Mouse (Mus musculus): ENCODE measurements around the gene Mrpl21. TPM values are rescaled to one million over a fixed set of nuclear protein-coding genes. Genes with fewer than 3 reads are reported as not detected.
A peak's percentile ranks its signal among the peaks of the same experiment; 100 is the strongest.

Mrpl21 gene
- polyA plus RNA-seq (2016; fragmentation: Nextera tagmentation; extraction: Ambion mirVana), result 114 and 118 TPM in 2 replicates

- no peaks in the 10 kb centered on the region for H3K27me3 ChIP-seq (ENCODE audit: insufficient read depth, poor library complexity, severe bottlenecking)
- WGBS, result under 1% methylated on average over 49 of the region's 49 CpGs
- H3K36me3 ChIP-seq, result peaks cover 57% of the 10 kb centered on the region
- DNase-seq (ENCODE audit: low spot score), result peak; percentile 96
- H3K4me3 ChIP-seq, result peak within 1 kb of the TSS; percentile 78
- peak within 1 kb of the TSS; percentile 88 for H3K27ac ChIP-seq
- H3K4me1 ChIP-seq, result peaks cover 15% of the 10 kb centered on the region
- H3K9me3 ChIP-seq, result no peaks in the 10 kb centered on the region
Observed at GRCm38 (mm10) chr19:3282572-3283467, at the start of gene Mrpl21, which contains the start of gene Ighmbp2. TSS of gene Mrpl21 (plus strand) at chr19:3282901. TSS of gene Ighmbp2 (minus strand) at chr19:3283017.

GRCm38 (mm10) chr19:3260016-3260415 lies 22.7 kb upstream of the Mrpl21 start:
- H3K9me3 ChIP-seq, result no peaks in the 10 kb centered on the region
- no peaks in the 10 kb centered on the region for H3K27me3 ChIP-seq (ENCODE audit: insufficient read depth, poor library complexity, severe bottlenecking)
- no peaks in the 10 kb centered on the region for H3K4me1 ChIP-seq
- peak; percentile 73 for DNase-seq (ENCODE audit: low spot score)
- WGBS, result 90% methylated on average over 8 of the region's 8 CpGs
- H3K36me3 ChIP-seq, result peaks cover 47% of the 10 kb centered on the region
- no peak overlapping the region for H3K27ac ChIP-seq
- no peak overlapping the region for H3K4me3 ChIP-seq

- Histone ChIP-seq H3K27ac (no peak overlapping the region), H3K27me3 (ENCODE audit: insufficient read depth, poor library complexity, severe bottlenecking) (no peaks in the 10 kb centered on the region), H3K4me1 (no peaks in the 10 kb centered on the region), H3K9me3 (no peaks in the 10 kb centered on the region), H3K36me3 (peaks cover 53% of the 10 kb centered on the region), H3K4me3 (no peak overlapping the region)
- WGBS, result 86% methylated on average over 3 of the region's 3 CpGs
- peak; percentile 53 for DNase-seq (ENCODE audit: low spot score)
Observed at GRCm38 (mm10) chr19:3260591-3260990, 22.1 kb upstream of the Mrpl21 start.

GRCm38 (mm10) chr19:3261336-3261735 lies 21.4 kb upstream of the Mrpl21 start:
- 95% methylated on average over 7 of the region's 7 CpGs for WGBS
- no peaks in the 10 kb centered on the region for H3K4me1 ChIP-seq
- peaks cover 61% of the 10 kb centered on the region for H3K36me3 ChIP-seq
- DNase-seq (ENCODE audit: low spot score), result peak; percentile 68
- no peak overlapping the region for H3K4me3 ChIP-seq
- H3K27ac ChIP-seq, result no peak overlapping the region
- H3K9me3 ChIP-seq, result no peaks in the 10 kb centered on the region
- no peaks in the 10 kb centered on the region for H3K27me3 ChIP-seq (ENCODE audit: insufficient read depth, poor library complexity, severe bottlenecking)

- Histone ChIP-seq H3K4me3 (no peak overlapping the region), H3K27ac (no peak overlapping the region), H3K36me3 (peaks cover 67% of the 10 kb centered on the region), H3K4me1 (no peaks in the 10 kb centered on the region), H3K9me3 (no peaks in the 10 kb centered on the region), H3K27me3 (ENCODE audit: insufficient read depth, poor library complexity, severe bottlenecking) (no peaks in the 10 kb centered on the region)
- 76% methylated on average over 12 of the region's 12 CpGs for WGBS
- DNase-seq (ENCODE audit: low spot score), result peak; percentile 61
Observed at GRCm38 (mm10) chr19:3261764-3262525, 20.8 kb upstream of the Mrpl21 start.

- Histone ChIP-seq H3K4me1 (no peaks in the 10 kb centered on the region), H3K4me3 (no peak overlapping the region), H3K27me3 (ENCODE audit: insufficient read depth, poor library complexity, severe bottlenecking) (no peaks in the 10 kb centered on the region), H3K36me3 (peaks cover 91% of the 10 kb centered on the region), H3K9me3 (no peaks in the 10 kb centered on the region), H3K27ac (no peak overlapping the region)
- DNase-seq (ENCODE audit: low spot score), result peak; percentile 69
- 89% methylated on average over 6 of the region's 6 CpGs for WGBS
Observed at GRCm38 (mm10) chr19:3264348-3264747, 18.4 kb upstream of the Mrpl21 start.

- WGBS, result 92% methylated on average over 9 of the region's 9 CpGs
- no peak overlapping the region for H3K4me3 ChIP-seq
- H3K9me3 ChIP-seq, result no peaks in the 10 kb centered on the region
- H3K4me1 ChIP-seq, result no peaks in the 10 kb centered on the region
- H3K36me3 ChIP-seq, result peaks cover 95% of the 10 kb centered on the region
- no peak overlapping the region for H3K27ac ChIP-seq
- DNase-seq (ENCODE audit: low spot score), result peak; percentile 54
- H3K27me3 ChIP-seq (ENCODE audit: insufficient read depth, poor library complexity, severe bottlenecking), result no peaks in the 10 kb centered on the region
Observed at GRCm38 (mm10) chr19:3265180-3265579, 17.5 kb upstream of the Mrpl21 start.

- H3K27ac ChIP-seq, result no peak overlapping the region
- H3K4me1 ChIP-seq, result no peaks in the 10 kb centered on the region
- 75% methylated on average over 5 of the region's 5 CpGs for WGBS
- H3K4me3 ChIP-seq, result no peak overlapping the region
- DNase-seq (ENCODE audit: low spot score), result no peak
- no peaks in the 10 kb centered on the region for H3K9me3 ChIP-seq
- H3K36me3 ChIP-seq, result peaks cover 95% of the 10 kb centered on the region
- H3K27me3 ChIP-seq (ENCODE audit: insufficient read depth, poor library complexity, severe bottlenecking), result no peaks in the 10 kb centered on the region
Observed at GRCm38 (mm10) chr19:3266136-3266535, 16.6 kb upstream of the Mrpl21 start.

- peak; percentile 66 for DNase-seq (ENCODE audit: low spot score)
- Histone ChIP-seq H3K9me3 (no peaks in the 10 kb centered on the region), H3K4me1 (no peaks in the 10 kb centered on the region), H3K36me3 (peaks cover 95% of the 10 kb centered on the region), H3K27ac (no peak overlapping the region), H3K27me3 (ENCODE audit: insufficient read depth, poor library complexity, severe bottlenecking) (no peaks in the 10 kb centered on the region), H3K4me3 (no peak overlapping the region)
- WGBS, result 91% methylated on average over 4 of the region's 4 CpGs
Observed at GRCm38 (mm10) chr19:3266676-3267075, 16.0 kb upstream of the Mrpl21 start.

GRCm38 (mm10) chr19:3267340-3267739 lies 15.4 kb upstream of the Mrpl21 start:
- Histone ChIP-seq H3K36me3 (peaks cover 95% of the 10 kb centered on the region), H3K27ac (no peak overlapping the region), H3K9me3 (no peaks in the 10 kb centered on the region), H3K27me3 (ENCODE audit: insufficient read depth, poor library complexity, severe bottlenecking) (no peaks in the 10 kb centered on the region), H3K4me1 (no peaks in the 10 kb centered on the region), H3K4me3 (no peak overlapping the region)
- 88% methylated on average over 4 of the region's 4 CpGs for WGBS
- peak; percentile 58 for DNase-seq (ENCODE audit: low spot score)

- H3K27ac ChIP-seq, result no peak overlapping the region
- H3K4me1 ChIP-seq, result no peaks in the 10 kb centered on the region
- no peak overlapping the region for H3K4me3 ChIP-seq
- H3K36me3 ChIP-seq, result peaks cover 100% of the 10 kb centered on the region
- H3K27me3 ChIP-seq (ENCODE audit: insufficient read depth, poor library complexity, severe bottlenecking), result no peaks in the 10 kb centered on the region
- no peaks in the 10 kb centered on the region for H3K9me3 ChIP-seq
- DNase-seq (ENCODE audit: low spot score), result peak; percentile 75
- 91% methylated on average over 17 of the region's 17 CpGs for WGBS
Observed at GRCm38 (mm10) chr19:3268218-3268980, 14.3 kb upstream of the Mrpl21 start.

GRCm38 (mm10) chr19:3269279-3269678 lies 13.4 kb upstream of the Mrpl21 start:
- peaks cover 100% of the 10 kb centered on the region for H3K36me3 ChIP-seq
- H3K4me1 ChIP-seq, result no peaks in the 10 kb centered on the region
- H3K4me3 ChIP-seq, result no peak overlapping the region
- peak; percentile 47 for DNase-seq (ENCODE audit: low spot score)
- WGBS, result 91% methylated on average over 9 of the region's 9 CpGs
- H3K27me3 ChIP-seq (ENCODE audit: insufficient read depth, poor library complexity, severe bottlenecking), result no peaks in the 10 kb centered on the region
- no peaks in the 10 kb centered on the region for H3K9me3 ChIP-seq
- no peak overlapping the region for H3K27ac ChIP-seq
